Mouse (Mus musculus) thymus, postnatal 10 days (tissue): ENCODE data around the gene Smarcc2.
A peak's percentile ranks its signal among the peaks of the same experiment; 100 is the strongest.
"Not testable (repeated sequence)": the region's sequence is repeated elsewhere in the genome, so short reads cannot be mapped to it uniquely, and the experiment has no call there.

Experiments used
- DNase-seq, 2 experiments: peaks; one replicate each; pipeline ENCODE4 v3.0.0; 2021; ENCODE audit warnings: low spot score in 2 of 2

The Smarcc2 gene

GRCm38 (mm10) chr10:128442718-128443117 is 16.3 kb upstream of the Smarcc2 start:
- DNase-seq = no peak

GRCm38 (mm10) chr10:128444354-128444753 is 14.7 kb upstream of the Smarcc2 start:
- no peak for DNase-seq

DNA sequence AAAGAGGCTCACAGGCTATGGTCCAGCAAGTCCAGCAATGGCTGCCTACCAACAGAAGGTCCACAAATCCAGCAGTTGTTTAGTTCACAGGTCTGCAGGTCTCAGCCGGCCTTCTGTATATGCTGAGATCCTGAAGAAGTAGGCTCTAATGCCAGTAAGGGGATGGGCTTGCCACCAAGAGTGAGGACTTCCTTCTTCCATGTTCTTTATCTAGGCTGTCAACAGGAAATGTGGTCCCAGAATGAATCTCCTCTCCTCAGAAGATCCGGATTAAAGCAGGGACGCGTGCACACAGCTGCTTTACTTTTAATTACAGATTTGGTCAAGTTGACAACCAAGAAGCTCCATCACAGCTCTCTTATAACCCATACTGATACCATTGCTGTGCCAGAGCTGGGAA is 13.6 kb upstream of the Smarcc2 start:
- no peak for DNase-seq

GRCm38 (mm10) chr10:128451014-128451413 is 8.0 kb upstream of the Smarcc2 start:
- DNase-seq = no peak

GRCm38 (mm10) chr10:128454471-128454870 is 4.6 kb upstream of the Smarcc2 start:
- DNase-seq = no peak

GRCm38 (mm10) chr10:128455280-128455679 is 3.8 kb upstream of the Smarcc2 start:
- peak; percentile 50 to 84 for DNase-seq

- DNase-seq = no peak
Observed at GRCm38 (mm10) chr10:128457676-128458075, 1.4 kb upstream of the Smarcc2 start.

DNA sequence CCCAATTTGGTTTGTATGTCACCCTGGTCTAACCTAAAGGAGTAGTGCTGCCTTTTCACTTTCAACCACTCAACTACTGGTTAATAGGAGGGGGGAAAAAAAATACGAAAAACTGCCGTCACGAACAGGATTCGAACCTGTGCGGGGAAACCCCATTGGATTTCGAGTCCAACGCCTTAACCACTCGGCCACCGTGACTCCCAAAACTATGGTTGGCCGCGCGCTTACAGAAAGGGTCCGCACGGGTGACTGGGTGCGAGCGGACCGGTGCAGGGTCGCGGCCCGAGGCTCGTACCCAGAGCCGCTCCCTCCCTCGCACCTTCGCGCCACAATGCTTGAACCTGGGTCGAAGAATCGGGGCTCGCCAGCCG is 715 bp upstream of the Smarcc2 start:
- DNase-seq = peak; percentile 81 to 91

- DNase-seq = peak; percentile 30 to 42
Observed at GRCm38 (mm10) chr10:128459409-128460269, 591 bp downstream of the Smarcc2 start.

GRCm38 (mm10) chr10:128460270-128460630 is 1.2 kb downstream of the Smarcc2 start:
- DNase-seq = no peak

DNA sequence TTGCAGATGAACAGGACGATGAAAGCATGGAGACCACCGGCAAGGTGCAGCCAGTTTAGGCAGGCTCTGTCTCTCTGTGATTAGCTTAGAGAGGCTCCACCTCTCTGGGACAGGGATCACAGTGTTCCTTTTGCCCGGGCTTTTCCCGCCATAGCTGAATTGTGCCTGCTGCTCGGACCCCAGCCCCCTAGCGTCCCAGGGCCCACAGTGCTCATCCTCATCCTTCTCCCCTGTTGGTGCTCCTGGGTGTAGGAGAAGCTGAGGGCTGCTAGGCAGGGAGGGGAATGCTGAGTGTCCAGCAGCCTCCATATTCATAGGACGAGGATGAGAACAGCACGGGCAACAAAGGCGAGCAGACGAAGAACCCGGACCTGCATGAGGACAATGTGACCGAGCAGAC is 15.3 kb downstream of the Smarcc2 start:
- no peak for DNase-seq

DNA sequence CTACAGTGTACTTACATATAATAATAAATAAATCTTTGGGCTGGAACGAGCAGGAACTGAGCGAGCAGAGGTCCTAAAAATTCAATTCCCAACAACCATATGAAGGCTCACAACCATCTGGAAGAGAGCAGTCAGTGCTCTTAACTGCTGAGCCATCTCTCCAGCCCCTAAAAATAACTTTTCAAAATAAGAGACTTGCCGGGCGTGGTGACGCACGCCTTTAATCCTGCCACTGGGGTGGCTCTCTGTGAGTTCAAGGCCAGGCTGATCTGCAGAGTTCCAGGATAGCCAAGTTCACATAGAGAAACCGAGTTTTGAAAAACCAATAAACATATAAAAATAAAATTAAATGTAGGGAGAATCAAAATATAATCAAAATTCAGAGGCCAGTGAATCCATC is 27.3 kb downstream of the Smarcc2 start:
- DNase-seq = no peak

DNA sequence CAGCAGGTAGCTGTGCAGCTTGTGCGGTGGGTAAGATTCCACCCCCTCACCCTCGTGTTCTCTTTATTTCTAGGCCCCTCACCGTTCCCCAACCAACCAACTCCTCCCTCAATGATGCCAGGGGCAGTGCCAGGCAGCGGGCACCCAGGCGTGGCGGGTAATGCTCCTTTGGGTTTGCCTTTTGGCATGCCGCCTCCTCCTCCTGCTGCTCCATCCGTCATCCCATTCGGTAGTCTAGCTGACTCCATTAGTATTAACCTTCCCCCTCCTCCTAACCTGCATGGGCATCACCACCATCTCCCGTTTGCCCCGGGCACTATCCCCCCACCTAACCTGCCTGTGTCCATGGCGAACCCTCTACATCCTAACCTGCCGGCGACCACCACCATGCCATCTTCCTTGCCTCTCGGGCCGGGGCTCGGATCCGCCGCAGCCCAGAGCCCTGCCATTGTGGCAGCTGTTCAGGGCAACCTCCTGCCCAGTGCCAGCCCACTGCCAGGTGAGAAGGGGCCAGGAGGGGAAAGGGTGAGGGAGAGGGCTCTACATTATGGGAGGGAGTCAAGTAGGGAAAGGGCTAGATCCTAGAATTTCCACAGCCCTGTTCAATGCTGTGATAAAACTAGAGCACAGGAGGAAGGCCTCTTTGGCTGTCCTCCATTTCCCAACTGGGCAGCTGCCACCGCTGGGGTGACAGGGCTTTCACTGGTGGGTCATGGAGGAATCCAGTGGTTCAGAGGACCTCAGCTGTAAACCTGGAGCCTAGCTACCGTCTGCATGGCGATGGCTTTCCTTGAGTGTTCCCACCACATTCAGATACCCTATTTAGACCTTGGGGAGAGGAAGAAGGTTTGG is 29.0 kb downstream of the Smarcc2 start:
- DNase-seq = no peak

DNA sequence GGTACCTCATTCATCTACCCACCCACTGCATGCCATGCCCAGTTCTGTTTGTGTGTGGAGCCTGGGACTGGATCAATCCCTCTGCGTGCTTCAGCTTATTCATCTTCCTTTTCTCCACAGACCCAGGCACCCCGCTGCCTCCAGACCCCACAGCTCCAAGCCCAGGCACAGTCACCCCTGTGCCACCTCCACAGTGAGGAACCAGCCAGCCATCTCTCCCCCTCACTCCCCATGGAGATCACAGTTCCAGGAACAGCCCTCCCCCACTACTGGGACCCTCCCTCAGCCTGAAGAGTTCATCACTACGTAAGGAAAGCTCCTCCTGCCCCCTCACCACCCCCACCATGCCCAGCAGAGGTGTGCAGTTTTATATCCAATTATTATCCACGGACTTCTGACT is 29.7 kb downstream of the Smarcc2 start:
- DNase-seq = no peak

- no peak for DNase-seq
Observed at GRCm38 (mm10) chr10:128489380-128489779, 30.3 kb downstream of the Smarcc2 start.

DNA sequence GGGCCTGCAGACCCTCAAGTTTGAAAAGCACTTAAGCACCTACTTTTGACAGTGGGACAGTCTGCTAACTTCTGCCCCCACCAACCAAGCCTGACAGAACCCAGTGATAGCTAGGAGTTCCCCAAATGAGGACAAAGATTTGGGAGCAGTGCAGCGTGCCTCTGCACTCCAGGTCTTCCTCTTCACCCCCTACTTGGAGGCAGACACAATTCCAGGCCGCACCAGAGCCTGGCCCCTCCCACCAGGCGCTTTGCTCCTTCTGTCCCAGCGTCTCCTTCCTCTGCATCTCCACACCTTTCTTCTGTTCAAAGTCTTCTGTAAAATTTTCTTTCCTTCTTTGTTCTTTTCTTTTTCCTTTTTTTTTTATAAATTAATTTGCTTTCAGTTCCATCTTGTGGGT is 30.7 kb downstream of the Smarcc2 start:
- DNase-seq = no peak

DNA sequence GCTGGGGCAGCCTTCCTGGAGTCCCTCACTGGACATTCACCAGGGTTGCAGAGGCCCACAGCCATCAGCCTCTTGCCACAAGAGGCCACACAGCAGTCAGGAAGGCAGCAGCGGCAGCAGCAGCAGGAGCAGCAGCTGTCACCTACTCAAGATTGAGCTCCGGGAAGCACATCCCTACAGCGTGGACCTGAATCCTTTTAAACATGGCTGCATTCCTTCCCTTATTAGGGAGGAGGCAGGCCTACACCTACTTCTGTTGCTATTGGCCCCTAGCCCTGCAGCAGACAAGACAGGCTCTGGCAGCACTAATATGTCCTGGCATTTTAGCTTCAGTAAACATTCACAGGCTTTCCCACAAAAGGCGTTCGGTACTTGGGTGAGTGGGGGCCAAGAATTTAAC is 31.2 kb downstream of the Smarcc2 start:
- no peak for DNase-seq

- DNase-seq = no peak
Observed at GRCm38 (mm10) chr10:128490912-128491311, 31.9 kb downstream of the Smarcc2 start.

GRCm38 (mm10) chr10:128491495-128491894 is 32.4 kb downstream of the Smarcc2 start:
- no peak for DNase-seq

DNA sequence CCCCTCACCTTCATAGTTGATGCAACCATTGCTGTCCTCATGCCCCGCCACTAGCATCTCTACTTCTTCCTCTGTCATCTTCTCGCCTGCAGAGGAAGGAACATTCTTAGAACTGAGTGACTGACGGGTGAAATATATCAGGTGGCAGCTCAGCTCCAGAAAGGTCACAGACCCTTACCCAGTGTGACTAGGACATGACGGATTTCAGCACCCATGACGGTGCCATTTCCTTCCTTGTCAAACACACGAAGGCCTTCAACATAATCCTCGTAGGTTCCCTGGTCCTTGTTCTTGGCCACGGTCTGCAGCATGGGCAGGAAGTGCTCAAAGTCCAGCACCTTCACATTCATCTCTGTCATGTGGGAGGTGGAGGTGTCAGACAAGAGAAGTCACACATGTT is 33.0 kb downstream of the Smarcc2 start:
- not testable (repeated sequence) for DNase-seq

- no peak for DNase-seq
Observed at GRCm38 (mm10) chr10:128492633-128493311, 33.7 kb downstream of the Smarcc2 start.

GRCm38 (mm10) chr10:128493319-128493694 is 34.3 kb downstream of the Smarcc2 start:
- DNase-seq = no peak
